Mouse (Mus musculus): ENCODE measurements around the gene Eci3.
"Not testable (repeated sequence)": the region's sequence is repeated elsewhere in the genome, so short reads cannot be mapped to it uniquely, and the experiment has no call there.

DNA sequence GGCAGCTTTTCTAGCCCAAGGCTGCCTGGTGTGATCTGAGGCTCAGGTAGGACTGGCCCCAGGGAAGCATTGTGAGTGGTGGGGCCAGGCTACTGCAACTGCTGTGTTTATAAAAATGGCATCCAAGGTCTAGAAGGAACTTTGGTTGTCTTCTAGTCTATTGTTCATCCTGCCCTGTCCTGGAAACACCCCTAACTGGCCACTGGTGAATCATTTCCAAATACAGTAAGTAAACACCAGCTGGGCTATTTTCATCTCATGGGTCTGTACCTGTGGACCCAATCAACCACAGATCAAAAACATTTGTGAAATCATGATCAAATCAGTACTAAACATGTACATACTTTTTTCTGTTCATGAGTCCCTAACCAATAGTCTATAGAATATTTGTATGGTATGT lies 8.8 kb upstream of the Eci3 start:
- not testable (repeated sequence) for TF ChIP-seq CTCF (IDR thresholded peaks at IDR 0.05; ENCODE audit: control insufficient read depth, insufficient read depth, insufficient replicate concordance, low read depth, low read length); POLR2A (IDR thresholded peaks at IDR 0.05; ENCODE audit: control insufficient read depth, low read depth, low read length)

Data from testis, adult 2 months (tissue).